Mouse (Mus musculus): ENCODE data around the gene Zmiz1. TPM values are rescaled to one million over a fixed set of nuclear protein-coding genes. Genes with fewer than 3 reads are reported as not detected.

Zmiz1 gene
- total RNA-seq, 2 experiments from 2014 or later, result 106 to 107 TPM

DNA sequence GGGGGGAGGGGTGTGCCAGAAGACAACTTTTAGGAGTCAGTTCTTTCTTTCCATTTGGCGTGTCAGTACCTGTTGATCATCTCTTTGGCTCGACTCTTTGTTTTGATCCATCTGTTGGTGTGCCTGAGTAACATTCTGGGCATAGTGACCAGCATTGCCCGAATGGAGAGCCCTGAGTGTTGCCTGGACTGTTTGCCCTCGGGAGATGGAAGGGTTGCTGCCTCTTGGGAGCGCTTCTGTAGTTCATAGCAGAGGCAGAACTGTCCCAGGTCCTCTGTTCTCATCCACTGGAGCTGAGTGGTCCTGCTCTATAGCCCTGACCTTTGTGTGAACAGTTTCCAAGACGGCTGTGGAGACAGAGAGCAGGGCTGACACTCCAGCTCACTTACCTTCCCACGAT is 18.3 kb downstream of the Zmiz1 start:
- Histone ChIP-seq H3K27ac (no peak overlapping the region), H3K4me3 (no peak overlapping the region)
- intact Hi-C loops (cut with DNase I), result no loop called here
- no peak for DNase-seq (ENCODE audit: extremely low spot score in 1 of 2, low spot score in 2 of 2)
- TF ChIP-seq CTCF (IDR thresholded peaks at IDR 0.05), result no peak

DNA sequence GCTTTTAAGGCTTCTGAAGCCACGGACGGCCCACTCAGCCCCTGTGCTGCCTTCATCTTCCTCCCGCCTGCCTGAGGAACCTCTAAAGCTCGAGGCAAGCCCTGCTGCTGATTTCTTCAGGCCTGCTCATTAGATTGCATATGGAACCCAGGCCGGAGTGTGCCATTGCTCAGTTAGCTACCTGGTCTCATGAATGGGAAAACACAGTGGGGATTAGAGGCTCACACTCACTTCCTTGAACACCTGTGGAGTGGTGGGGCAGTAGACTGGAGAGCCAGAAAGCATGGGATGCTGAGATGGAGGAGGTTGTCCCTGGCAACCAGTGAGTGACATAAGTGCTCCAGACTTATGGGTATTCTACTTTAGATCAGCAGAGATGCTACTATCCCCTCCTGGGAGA is 19.3 kb downstream of the Zmiz1 start:
- Histone ChIP-seq H3K27ac (no peak overlapping the region), H3K4me3 (no peak overlapping the region)
- DNase-seq (ENCODE audit: extremely low spot score in 1 of 2, low spot score in 2 of 2), result no peak
- TF ChIP-seq CTCF (IDR thresholded peaks at IDR 0.05), result no peak
- intact Hi-C loops (cut with DNase I), result no loop called here

DNA sequence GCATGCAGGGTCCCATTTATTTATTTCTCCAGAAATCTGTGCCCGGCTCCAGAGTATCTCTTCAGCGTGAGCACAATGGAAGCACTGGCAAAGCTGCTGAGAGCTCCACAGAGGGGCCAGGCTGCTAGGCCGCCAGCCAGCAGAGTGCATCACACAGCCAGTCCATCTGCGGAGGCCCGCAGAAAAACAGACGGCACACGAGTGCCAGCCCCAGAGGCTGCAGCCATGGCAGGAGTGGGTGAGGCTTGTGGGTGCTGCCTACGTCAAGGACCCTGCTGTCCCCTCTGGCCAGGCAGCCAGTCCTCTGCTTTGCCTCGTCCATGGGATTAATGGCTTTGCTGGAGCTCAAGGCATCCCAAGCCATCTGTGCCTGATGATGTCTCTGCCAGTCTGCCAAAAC is 19.8 kb downstream of the Zmiz1 start:
- no peak overlapping the region for H3K27ac ChIP-seq
- no peak for DNase-seq (ENCODE audit: extremely low spot score in 1 of 2, low spot score in 2 of 2)
- TF ChIP-seq CTCF (IDR thresholded peaks at IDR 0.05), result no peak
- no peak overlapping the region for H3K4me3 ChIP-seq
- intact Hi-C loops (cut with DNase I), result no loop called here

DNA sequence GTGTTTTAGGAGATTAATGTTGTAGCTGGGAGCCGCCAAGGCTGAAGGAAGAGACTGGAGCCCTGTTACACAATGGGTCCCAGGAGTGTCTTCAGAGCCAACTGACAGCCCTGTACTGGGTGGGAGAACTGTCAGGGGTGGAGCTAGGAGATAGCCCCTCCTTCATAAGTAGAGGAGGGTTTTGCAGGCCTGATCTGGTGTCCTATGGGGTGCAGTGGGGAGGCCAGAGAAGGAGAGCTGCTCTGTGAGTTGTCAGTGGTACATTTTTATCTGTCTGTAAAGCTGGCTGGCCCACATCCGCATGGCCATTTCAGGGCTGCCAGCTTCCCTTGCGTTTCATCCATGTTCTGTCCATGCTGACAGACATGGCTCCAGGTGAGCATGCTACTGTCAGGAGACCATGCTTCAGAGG is 20.9 kb downstream of the Zmiz1 start:
- Histone ChIP-seq H3K4me3 (no peak overlapping the region), H3K27ac (no peak overlapping the region)
- TF ChIP-seq CTCF (IDR thresholded peaks at IDR 0.05), result no peak
- DNase-seq (ENCODE audit: extremely low spot score in 1 of 2, low spot score in 2 of 2), result no peak
- intact Hi-C loops (cut with DNase I), result no loop called here

DNA sequence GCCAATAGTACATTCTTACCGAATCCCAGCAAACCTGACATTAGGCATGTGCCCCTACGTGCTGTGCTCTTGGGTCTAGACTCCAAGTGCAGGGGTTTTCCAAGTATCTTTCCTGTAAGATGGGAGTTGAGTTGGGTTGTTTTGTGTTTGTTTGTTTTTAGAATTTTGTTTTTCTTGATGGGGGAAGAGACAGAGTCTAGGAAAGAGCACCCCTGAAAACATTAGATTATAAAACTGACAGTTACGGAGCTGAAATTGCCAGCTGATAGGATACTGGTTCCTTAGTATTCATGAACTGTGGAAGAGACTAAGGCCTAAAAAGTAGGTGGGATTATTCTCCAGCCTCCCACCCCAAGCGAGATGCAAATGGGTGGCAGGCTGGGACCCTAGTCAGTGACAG is 21.5 kb downstream of the Zmiz1 start:
- intact Hi-C loops (cut with DNase I), result no loop called here
- Histone ChIP-seq H3K4me3 (no peak overlapping the region), H3K27ac (no peak overlapping the region)
- TF ChIP-seq CTCF (IDR thresholded peaks at IDR 0.05), result no peak
- DNase-seq (ENCODE audit: extremely low spot score in 1 of 2, low spot score in 2 of 2), result no peak

DNA sequence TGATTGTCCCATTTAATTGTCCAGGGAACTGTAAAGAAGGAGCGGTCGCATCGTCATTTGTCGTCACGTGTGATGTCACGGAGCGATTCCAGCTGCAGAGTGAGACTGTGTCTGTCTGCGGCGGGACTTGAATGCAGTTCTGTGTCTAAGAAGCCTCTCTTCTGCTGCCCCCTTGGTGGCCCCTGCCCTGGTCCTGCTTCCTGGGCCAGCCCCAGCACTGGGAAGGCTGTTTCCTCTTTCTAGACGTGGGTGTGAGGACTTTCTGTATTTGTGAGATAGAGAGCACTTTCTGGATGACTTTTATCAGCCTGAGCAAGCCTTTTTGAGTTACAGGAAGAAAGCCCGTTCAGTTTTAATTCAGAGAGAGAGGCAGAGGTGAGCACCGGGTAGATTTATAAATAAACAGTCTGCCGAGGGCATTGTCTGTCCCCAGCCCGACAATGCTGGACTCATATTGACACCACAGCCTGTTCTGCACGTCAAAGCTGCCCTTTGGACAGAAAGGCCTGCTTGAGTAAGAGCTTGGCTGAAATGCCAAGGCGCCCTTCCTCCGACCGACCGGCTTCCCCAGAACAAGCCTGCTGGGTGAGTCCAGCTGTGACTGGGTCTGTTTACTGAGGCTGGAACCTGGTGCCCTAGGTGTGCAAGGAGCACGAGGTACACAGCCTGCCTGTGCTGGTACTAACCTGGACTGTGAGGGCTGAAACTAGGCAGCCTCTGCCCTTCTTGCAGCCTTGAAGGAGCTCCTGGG is 22.1 kb downstream of the Zmiz1 start:
- intact Hi-C loops (cut with DNase I), result no loop called here
- DNase-seq (ENCODE audit: extremely low spot score in 1 of 2, low spot score in 2 of 2), result no peak
- TF ChIP-seq CTCF (IDR thresholded peaks at IDR 0.05), result no peak

DNA sequence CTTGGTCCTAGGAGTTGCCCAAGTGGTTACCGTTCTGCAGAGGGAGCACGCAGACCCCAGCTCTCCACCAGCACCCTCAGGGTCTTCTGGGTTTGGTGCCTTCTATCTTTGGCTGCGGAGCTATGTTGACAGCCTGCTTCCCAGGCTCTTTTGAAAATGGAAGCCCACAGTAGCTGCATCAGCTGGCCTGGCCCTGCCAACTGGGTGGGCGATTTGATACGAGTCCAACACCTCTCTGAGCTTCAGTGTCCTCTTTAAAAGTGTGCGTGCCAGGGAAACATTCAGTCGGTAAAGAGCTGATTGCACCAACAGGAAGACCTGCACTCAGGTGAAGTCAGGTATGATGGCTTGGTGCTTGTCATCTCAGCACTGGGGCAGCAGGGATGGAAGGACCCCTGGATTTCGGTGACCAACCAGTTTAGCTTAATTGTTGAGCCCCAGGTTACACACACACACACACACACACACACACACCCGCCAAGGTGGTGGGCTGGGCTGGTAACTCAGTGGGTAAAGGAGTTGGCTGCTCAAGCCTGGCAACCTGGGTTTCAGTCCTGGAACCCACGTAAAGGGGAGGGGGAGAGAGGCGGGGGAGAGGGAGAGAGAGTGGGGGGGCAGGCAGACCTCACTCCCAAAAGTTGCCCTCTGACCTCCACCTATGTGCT is 22.8 kb downstream of the Zmiz1 start:
- no peak for TF ChIP-seq CTCF (IDR thresholded peaks at IDR 0.05)
- H3K27ac ChIP-seq, result no peak overlapping the region; the same call in 1 of the 2 replicates
- H3K4me3 ChIP-seq, result no peak overlapping the region
- no peak for DNase-seq (ENCODE audit: extremely low spot score in 1 of 2, low spot score in 2 of 2)
- intact Hi-C loops (cut with DNase I), result no loop called here

More for the DNA sequence above, 22.1 kb downstream of the Zmiz1 start:
- H3K4me3 ChIP-seq, result no peak overlapping the region
- no peak overlapping the region; the same call in 1 of the 2 replicates for H3K27ac ChIP-seq

DNA sequence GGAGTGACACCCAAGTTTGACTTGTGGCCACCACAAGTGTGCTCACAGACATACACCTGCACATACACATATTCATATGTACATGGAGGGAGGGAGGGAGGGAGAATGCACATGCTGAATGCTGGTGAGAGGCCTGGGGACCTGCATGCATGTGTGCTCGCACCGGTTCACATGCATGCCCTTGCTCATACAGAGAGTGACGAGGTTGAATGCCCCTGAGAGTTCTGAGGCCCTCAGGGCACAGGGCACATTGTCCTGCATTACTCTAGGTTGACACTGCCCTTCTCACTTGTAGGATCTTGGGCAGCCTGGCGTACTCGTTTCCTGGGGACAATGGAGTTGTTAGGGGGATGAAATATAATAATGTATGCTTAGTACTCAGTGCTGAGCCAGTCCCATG is 23.4 kb downstream of the Zmiz1 start:
- Histone ChIP-seq H3K4me3 (no peak overlapping the region), H3K27ac (no peak overlapping the region)
- no peak for DNase-seq (ENCODE audit: extremely low spot score in 1 of 2, low spot score in 2 of 2)
- intact Hi-C loops (cut with DNase I), result no loop called here
- no peak for TF ChIP-seq CTCF (IDR thresholded peaks at IDR 0.05)

DNA sequence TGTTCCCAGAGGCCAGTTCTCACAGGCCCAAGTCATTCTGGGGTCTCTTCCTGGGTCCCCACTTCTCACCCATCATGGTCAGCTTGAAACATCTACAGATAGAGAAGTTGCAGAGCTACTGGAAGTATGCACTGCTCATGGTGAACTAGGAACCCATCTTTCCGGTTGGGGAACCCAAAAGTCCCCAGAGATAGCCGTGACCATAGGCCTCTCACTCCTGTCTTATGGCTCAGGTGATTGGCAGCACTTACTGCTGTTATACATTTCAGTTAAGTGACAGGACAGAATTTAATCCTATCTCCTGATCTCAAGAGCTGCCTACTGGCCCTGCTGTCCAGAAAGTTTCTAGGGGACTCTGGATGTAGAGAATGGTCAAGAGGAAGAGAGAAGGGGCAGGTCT is 24.3 kb downstream of the Zmiz1 start:
- no peak for DNase-seq (ENCODE audit: extremely low spot score in 1 of 2, low spot score in 2 of 2)
- intact Hi-C loops (cut with DNase I), result no loop called here
- TF ChIP-seq CTCF (IDR thresholded peaks at IDR 0.05), result no peak
- H3K4me3 ChIP-seq, result no peak overlapping the region
- H3K27ac ChIP-seq, result no peak overlapping the region

DNA sequence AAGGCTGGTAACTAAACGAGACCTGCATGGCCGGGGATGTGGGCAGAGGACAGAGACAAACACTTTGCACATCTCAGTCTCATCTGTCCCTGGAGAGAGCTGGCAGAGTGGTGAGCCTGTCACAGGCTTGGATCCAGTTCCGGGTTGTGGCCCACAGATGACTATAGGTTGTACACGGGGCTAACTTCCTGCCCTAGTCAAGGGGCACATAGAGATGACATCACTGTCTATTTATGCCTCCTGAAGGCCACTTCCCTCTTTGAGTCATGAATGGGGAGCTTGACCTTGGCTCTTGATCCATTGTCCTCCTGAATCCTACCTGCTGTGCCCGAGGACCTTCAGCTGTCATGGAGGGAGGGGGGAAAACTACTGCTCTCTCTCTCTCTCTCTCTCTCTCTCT is 25.1 kb downstream of the Zmiz1 start:
- no peak for TF ChIP-seq CTCF (IDR thresholded peaks at IDR 0.05)
- Histone ChIP-seq H3K4me3 (no peak overlapping the region), H3K27ac (no peak overlapping the region)
- intact Hi-C loops (cut with DNase I), result no loop called here
- DNase-seq (ENCODE audit: extremely low spot score in 1 of 2, low spot score in 2 of 2), result no peak

DNA sequence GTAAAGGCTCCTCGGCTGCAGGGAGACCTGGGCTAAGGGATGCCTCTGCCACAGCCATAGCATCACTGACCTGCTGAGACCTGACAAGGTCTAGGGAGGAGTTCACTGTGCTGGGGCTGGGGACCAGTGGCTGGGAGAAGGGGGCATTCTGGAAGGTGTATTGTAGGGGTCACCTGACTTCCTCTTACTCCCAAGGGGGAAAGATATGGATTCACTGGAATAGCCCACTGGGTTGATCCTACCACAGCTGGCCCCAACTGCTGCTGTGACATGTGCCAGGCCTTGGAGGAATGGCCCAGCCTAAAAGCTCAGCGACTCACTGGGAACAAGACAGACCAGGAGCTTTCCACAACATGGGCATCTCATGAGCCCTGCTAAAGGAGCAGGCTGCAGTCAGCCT is 27.2 kb downstream of the Zmiz1 start:
- intact Hi-C loops (cut with DNase I), result no loop called here
- no peak for TF ChIP-seq CTCF (IDR thresholded peaks at IDR 0.05)
- H3K4me3 ChIP-seq, result no peak overlapping the region
- no peak for DNase-seq (ENCODE audit: extremely low spot score in 1 of 2, low spot score in 2 of 2)
- H3K27ac ChIP-seq, result no peak overlapping the region

DNA sequence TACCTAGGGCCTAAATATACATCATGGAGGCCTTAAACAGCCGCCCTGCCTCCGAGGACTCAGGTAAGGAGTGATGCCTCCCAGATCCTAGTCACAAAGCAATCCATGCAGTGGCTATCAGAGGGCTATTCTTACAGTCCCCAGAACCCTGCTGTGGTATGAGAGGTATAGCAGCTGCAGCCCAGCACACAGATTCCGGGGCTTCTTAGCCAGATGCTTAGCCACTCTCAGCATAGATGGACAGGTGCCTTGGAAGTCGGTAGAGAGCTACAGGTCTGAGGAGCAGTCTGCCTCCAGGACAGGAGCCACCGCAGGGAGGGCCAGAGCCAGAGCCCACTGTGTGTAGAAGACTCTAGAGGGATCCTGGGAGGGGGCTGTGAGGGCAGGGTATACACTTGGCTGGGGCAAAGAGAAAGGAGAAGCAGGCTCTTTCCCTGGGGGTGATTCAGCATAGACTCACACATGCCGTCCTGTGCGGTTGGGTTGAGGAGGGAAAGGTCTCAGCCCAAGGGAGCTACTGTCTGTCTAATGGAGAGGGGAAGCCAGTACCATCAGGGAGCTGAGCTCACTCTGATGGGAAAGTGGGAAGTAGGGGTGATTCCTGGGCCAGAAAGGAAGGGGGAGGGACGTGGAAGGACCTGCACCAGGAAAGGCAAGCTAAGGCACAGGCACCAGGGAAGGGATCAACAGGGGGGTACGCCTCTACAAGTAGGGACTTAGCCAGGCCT is 27.9 kb downstream of the Zmiz1 start:
- H3K4me3 ChIP-seq, result no peak overlapping the region
- no peak for DNase-seq (ENCODE audit: extremely low spot score in 1 of 2, low spot score in 2 of 2)
- intact Hi-C loops (cut with DNase I), result no loop called here
- TF ChIP-seq CTCF (IDR thresholded peaks at IDR 0.05), result no peak
- no peak overlapping the region; the same call in 1 of the 2 replicates for H3K27ac ChIP-seq

All from left cerebral cortex, adult 2 months (tissue).